Mouse (Mus musculus) liver, embryonic 14.5 days (tissue): ENCODE measurements at regions not wholly inside any gene's neighbourhood (a gene's known extent, or its start where the extent isn't known, plus 50 kb on each side); places are given as distances from the start of the nearest gene placed in this dataset.

Source experiments
- ATAC-seq: fragments of 200-750 bp; cut with Nextera tagmentation; 2 replicates; pipeline ENCODE4 v1.8.0; 2017; ENCODE audit warnings: moderate number of reproducible peaks, mild to moderate bottlenecking, moderate library complexity; ENCODE audit not compliant: insufficient read depth
- DNase-seq, 3 experiments: peaks; one replicate each; pipeline ENCODE4 v3.0.0-alpha.2; 2012 to 2013; ENCODE audit warnings: low read depth in 3 of 3, low spot score in 3 of 3
- H3K27ac ChIP-seq: fragments of 300-500 bp; sonication (generic); 2 replicates; pipeline ENCODE4 v1.5.1; 2014; ENCODE audit warnings: moderate library complexity, mild to moderate bottlenecking, control low read depth, inconsistent platforms
- H3K27me3 ChIP-seq: fragments of 300-500 bp; sonication (generic); 2 replicates; pipeline ENCODE4 v1.6.1; 2014; ENCODE audit warnings: mild to moderate bottlenecking, low read length, moderate library complexity; ENCODE audit not compliant: control insufficient read depth, insufficient read depth
- H3K36me3 ChIP-seq: fragments of 300-500 bp; sonication (generic); replicated peaks from 2 replicates; pipeline ENCODE4 v1.6.1; 2014; ENCODE audit warnings: low read depth; ENCODE audit not compliant: control insufficient read depth, insufficient read depth
- H3K4me1 ChIP-seq, 2 experiments: fragments of 200-500 bp in 1 of 2; fragments of 300-500 bp in 1 of 2; sonication (generic) in 1 of 2; replicated peaks; 2 replicates each; pipeline ENCODE4 v1.6.1; 2012 to 2014; ENCODE audit warnings: antibody characterized with exemption in 1 of 2, inconsistent platforms in 1 of 2, low read length in 1 of 2; ENCODE audit not compliant: control insufficient read depth in 2 of 2, insufficient read depth in 2 of 2
- H3K4me2 ChIP-seq: fragments of 300-500 bp; sonication (generic); 2 replicates; pipeline ENCODE4 v1.6.1; 2014; ENCODE audit warnings: low read depth, mild to moderate bottlenecking, control low read depth, moderate library complexity
- H3K4me3 ChIP-seq, 2 experiments: fragments of 200-500 bp in 1 of 2; fragments of 300-500 bp in 1 of 2; sonication (generic) in 1 of 2; 2 replicates each; pipeline ENCODE4 v1.5.1; 2012 to 2014; ENCODE audit warnings: low read depth in 2 of 2, low read length in 2 of 2, mild to moderate bottlenecking in 2 of 2, control low read depth in 1 of 2, inconsistent platforms in 1 of 2, moderate library complexity in 1 of 2; ENCODE audit not compliant: insufficient read depth in 1 of 2
- H3K9ac ChIP-seq: fragments of 300-500 bp; sonication (generic); replicated peaks from 2 replicates; pipeline ENCODE4 v1.6.1; 2014; ENCODE audit warnings: mild to moderate bottlenecking, control low read depth, moderate library complexity
- H3K9me3 ChIP-seq: fragments of 300-500 bp; sonication (generic); 2 replicates; pipeline ENCODE4 v1.6.1; 2016; ENCODE audit warnings: low read length, mixed read lengths; ENCODE audit not compliant: control insufficient read depth
- CTCF ChIP-seq: IDR thresholded peaks from 2 replicates; pipeline ENCODE4 v1.5.1; 2016; ENCODE audit warnings: antibody characterized with exemption, low read depth, control low read depth
- EP300 ChIP-seq: IDR thresholded peaks from 2 replicates; pipeline ENCODE4 v1.6.1; 2016; ENCODE audit warnings: antibody characterized with exemption, low read depth
- WGBS: fragments of 180-500 bp; shearing (Covaris S2); extraction: QIAGEN DNeasy Blood & Tissue Kit; methylation state at CpG from one replicate; pipeline ENCODE4 v1.1.7; 2014; ENCODE audit not compliant: insufficient replicate concordance; 5-methylcytosine and 5-hydroxymethylcytosine counted together

DNA sequence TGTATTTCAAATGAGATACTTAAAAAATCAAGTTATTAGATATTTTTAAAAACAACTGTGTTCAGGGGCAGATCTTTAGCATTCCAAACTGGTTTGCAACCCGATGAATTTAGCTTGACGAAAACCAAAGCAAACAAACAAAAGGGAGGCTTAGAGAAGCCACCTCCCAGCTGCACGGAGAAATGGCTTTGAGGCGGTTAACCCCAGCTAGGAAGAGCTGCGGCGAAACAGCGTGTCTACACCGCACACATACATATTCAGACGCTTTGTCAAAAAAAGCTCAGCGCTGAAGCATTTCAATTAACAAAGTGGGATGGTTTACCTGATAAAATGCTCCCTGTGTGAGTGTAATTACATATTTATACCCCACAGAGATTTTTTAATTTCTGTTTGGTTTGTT lies 123.0 kb upstream of the Ap5m1 start:
- no peaks in the 10 kb centered on the region for H3K27me3 ChIP-seq
- no peak for ATAC-seq
- no peak overlapping the region for H3K4me3 ChIP-seq
- TF ChIP-seq CTCF (no peak), EP300 (no peak)
- H3K4me1 ChIP-seq, result no peaks in the 10 kb centered on the region
- H3K27ac ChIP-seq, result no peak overlapping the region
- no peak overlapping the region for H3K4me2 ChIP-seq
- H3K9ac ChIP-seq, result no peak overlapping the region
- no peak for DNase-seq
- H3K36me3 ChIP-seq, result no peaks in the 10 kb centered on the region
- 70% methylated on average over 10 of the region's 10 CpGs for WGBS
- H3K9me3 ChIP-seq, result no peaks in the 10 kb centered on the region

DNA sequence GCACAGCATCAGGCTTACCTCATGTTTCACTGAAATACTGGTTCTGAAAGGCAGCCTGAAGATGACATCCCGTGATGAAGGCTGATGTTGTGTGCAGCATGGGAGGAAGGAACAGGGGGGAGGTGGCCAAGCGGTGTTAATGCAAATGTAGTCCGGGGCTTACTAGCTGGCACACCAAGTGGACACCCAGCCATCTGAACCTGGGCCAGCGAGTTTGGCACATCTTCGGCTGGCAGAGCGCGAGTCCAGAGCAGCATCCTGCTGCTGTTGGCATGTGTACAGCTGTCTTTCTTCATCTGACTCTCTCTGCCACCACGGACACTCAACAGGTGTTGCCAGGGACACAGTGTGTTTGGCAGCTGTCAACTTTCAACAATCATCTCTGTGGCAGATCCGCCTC lies 135.0 kb upstream of the Ap5m1 start:
- Histone ChIP-seq H3K36me3 (no peaks in the 10 kb centered on the region), H3K27me3 (no peaks in the 10 kb centered on the region), H3K27ac (no peak overlapping the region), H3K9me3 (no peaks in the 10 kb centered on the region), H3K9ac (no peak overlapping the region), H3K4me2 (no peak overlapping the region), H3K4me1 (no peaks in the 10 kb centered on the region), H3K4me3 (no peak overlapping the region)
- TF ChIP-seq EP300 (no peak), CTCF (no peak)
- ATAC-seq (no peak), DNase-seq (no peak)
- 70% methylated on average over 9 of the region's 9 CpGs for WGBS

DNA sequence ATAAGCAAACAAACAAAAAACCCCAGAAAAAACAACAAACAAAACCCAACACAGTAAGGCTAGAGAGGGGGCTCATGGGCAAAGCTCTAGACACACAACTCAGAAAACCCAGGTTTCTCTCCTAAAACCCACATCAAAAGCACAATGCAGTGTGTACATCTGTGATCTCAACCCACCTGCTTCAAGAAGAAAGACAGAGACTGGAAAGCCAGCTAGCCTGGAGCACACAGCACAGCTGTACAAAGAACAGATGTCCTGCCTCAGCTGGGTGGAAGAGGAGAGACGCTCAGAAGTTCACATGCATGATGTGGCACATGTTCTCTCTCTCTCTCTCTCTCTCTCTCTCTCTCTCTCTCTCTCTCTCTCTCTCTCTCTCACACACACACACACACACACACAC lies 140.0 kb upstream of the Ap5m1 start:
- Histone ChIP-seq H3K4me3 (no peak overlapping the region), H3K4me2 (no peak overlapping the region), H3K36me3 (no peaks in the 10 kb centered on the region), H3K9me3 (no peaks in the 10 kb centered on the region), H3K9ac (no peak overlapping the region), H3K4me1 (no peaks in the 10 kb centered on the region), H3K27me3 (no peaks in the 10 kb centered on the region), H3K27ac (no peak overlapping the region)
- 56% methylated on average over 1 of the region's 1 CpGs for WGBS
- no peak for TF ChIP-seq CTCF
- TF ChIP-seq EP300, result no peak
- no peak for DNase-seq
- ATAC-seq, result no peak

DNA sequence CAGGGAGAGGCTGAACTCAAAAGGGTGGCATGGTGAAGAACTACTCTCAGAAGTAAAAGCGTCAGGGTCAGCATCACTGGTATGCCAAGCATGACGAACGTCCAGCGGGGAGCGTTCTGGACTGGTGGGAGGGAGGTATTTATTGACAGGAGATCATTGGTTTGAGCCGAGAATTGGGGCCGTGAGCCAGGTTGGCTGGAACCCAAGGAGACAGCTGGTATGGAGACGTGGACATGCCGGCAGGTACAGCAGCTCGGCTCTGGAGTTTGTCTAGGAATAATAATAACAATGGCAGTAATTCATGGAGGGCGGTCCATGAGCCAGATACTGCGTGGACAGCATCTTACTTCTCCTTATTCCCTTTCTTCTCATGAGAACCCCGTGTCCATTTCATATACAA lies 156.5 kb upstream of the Ap5m1 start:
- no peak overlapping the region for H3K27ac ChIP-seq
- 68% methylated on average over 13 of the region's 13 CpGs for WGBS

DNA sequence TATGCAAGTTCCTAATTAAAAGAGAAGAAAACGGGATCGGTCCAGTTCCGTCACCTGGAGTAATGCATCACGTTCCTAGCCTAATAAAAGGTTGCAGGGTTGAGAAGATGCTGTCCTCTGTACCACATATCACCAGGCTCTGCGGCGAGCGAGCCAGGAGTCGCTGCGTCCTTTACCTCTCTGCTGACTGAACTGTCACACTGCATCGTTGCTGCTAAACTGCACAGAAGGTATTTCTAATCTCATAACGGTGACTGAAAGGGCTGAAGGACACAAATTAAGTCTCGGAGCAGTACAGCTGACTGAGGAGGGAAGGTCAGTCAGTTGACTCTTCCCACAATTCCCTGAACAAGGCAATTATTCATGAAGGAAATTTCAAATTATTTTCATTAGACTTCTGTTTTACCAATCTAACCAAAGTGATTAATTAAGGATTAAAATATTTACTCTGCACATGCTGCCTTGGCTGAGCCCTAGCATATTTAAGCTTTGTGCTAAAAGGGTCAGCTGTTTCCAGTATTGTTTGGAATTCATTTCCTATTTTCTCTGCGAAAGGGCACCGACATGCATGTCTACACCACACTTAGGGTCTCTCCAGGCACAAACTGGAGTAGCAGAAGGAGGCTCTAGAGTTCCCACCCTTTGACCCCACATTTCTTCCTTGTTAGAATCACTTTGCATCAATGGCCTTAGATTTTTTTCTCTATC lies 157.8 kb upstream of the Ap5m1 start:
- ATAC-seq, result no peak

More for the DNA sequence above, 156.5 kb upstream of the Ap5m1 start:
- ATAC-seq, result no peak
- no peak for DNase-seq
- H3K27me3 ChIP-seq, result no peaks in the 10 kb centered on the region
- H3K36me3 ChIP-seq, result no peaks in the 10 kb centered on the region
- H3K4me3 ChIP-seq, result no peak overlapping the region
- H3K4me2 ChIP-seq, result no peak overlapping the region
- H3K9me3 ChIP-seq, result no peaks in the 10 kb centered on the region
- no peak for TF ChIP-seq CTCF
- no peak for TF ChIP-seq EP300
- no peak overlapping the region for H3K9ac ChIP-seq
- H3K4me1 ChIP-seq, result no peaks in the 10 kb centered on the region

More for the DNA sequence above, 157.8 kb upstream of the Ap5m1 start:
- H3K9me3 ChIP-seq, result no peaks in the 10 kb centered on the region
- TF ChIP-seq EP300 (no peak), CTCF (no peak)
- H3K4me3 ChIP-seq, result no peak overlapping the region
- WGBS, result 68% methylated on average over 14 of the region's 14 CpGs
- no peak overlapping the region for H3K4me2 ChIP-seq
- no peak overlapping the region for H3K9ac ChIP-seq
- no peak overlapping the region for H3K27ac ChIP-seq
- H3K4me1 ChIP-seq, result no peaks in the 10 kb centered on the region
- DNase-seq, result no peak
- no peaks in the 10 kb centered on the region for H3K27me3 ChIP-seq
- H3K36me3 ChIP-seq, result no peaks in the 10 kb centered on the region
